Mouse (Mus musculus) gonadal fat pad, adult 2 months (tissue): ENCODE data around the gene Gm9964. TPM values are rescaled to one million over a fixed set of nuclear protein-coding genes. Genes with fewer than 3 reads are reported as not detected.
"Not testable (repeated sequence)": the region's sequence is repeated elsewhere in the genome, so short reads cannot be mapped to it uniquely, and the experiment has no call there.

ENCODE experiments used
- DNase-seq: peaks from one replicate; pipeline ENCODE4 v3.0.0-alpha.2; 2012; ENCODE audit warnings: low read depth
- polyA plus RNA-seq: library from polyadenylated mRNA; depleted of rRNA; stranded (reverse); fragments of >200 nt; gene quantifications from 2 replicates; pipeline ENCODE4 v1.2.3, GENCODE M21; 2012

The Gm9964 gene
- polyA plus RNA-seq, 1 experiment: not detected

DNA sequence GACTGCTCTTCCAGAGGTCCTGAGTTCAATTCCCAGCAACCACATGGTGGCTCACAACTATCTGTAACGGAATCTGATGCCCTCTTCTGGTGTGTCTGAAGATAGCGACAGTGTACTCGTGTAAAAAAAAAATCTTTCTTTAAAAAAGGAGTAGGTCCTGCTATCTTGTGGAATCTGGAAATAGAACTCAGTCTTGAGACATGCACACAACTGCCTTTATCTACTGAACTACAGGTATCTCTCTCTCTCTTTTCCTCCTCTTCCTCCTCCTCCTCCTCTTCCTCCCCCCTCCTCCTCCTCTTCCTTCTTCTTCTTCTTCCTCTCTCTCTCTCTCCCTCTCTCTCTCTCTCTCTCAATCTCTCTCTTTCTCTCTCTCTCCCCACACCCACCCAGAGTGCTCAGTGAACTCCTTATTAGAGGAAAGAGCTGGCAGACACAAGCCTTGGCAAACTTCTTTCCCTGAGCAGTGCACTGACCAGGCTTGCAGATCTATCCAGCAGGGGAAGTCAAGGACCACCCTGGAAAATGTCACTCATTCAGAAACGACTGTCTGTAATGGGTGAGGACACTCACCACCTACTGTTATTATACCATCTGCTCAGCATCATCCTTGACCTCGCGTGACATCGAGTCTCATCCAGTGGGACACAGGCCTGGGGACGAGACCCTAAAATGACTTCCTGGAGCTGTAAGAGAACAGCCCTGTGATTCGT is 3.2 kb upstream of the Gm9964 start:
- DNase-seq: no peak

DNA sequence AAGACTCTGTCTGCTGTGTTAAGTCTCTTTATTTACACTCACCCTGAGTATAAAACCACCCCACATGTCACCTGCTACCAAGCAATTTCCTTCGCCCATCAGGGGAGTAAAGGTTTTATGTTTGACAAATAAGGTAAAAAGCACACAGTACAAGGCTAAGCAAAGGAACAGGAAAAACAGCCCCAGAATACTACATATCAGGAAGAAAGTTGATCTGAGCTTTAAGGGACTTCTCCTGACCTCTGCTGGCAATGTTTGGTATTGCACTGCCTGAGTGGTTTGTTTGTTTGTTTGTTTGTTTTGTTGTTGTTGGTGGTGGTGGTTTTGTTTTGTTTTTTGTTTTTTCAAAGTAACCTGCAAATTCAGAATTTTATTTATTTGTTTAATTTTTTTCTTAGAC is 539 bp downstream of the Gm9964 start:
- no peak for DNase-seq

DNA sequence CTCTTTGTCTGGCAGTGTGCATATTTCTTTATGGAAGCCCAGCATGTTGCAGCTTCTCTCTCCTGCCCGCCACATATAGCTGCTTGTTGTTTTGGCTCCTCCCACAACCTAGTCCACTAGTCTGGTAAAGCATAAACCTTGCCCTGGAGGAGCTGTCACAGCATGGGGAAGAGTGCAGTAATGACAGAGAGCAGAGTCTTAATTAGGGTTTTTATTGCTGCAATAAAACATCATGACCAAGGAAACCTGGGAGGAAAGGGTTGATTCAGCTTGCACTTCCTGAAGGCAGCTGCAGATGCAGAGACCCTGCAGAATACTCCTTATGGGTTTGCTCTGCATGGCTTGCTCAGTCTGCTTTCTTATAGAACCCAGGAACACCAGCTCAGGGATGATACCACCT is 2.7 kb downstream of the Gm9964 start:
- no peak for DNase-seq

DNA sequence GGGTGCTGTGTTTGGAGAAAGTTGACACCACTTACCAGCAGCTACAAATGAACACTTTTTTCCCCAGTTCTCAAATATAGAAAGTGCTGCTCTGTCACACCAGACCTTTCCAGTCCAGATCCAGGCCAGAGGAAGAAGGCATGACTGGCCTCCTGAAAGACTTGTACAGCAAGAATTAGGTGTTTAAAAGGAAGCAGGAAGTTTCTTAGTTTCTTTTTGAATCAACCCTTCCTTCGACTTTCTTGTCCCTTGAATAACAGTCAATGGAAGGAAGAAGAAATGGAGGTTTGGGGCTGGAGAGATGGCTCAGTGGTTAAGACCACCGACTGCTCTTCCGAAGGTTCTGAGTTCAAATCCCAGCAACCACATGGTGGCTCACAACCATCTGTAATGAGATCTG is 3.7 kb downstream of the Gm9964 start:
- DNase-seq: no peak

DNA sequence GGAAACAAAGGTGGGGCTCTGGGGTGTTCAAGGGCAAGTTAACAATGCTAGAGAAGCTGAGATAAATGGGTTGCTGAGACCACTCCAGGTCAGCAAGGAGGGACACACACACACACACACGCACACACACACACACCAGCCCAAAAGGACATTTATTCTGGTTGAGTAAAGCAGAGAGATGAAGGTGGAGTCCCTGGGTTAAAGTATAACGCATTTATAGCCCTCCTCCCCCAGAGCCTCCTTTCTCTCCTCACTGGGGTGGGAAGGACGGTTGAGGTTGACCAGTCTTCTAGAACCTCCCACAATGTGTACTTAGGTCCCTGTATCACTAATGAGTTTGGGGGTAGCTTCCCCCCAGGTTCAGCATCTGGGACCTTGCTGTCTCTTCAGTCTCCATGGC is 4.6 kb downstream of the Gm9964 start:
- no peak for DNase-seq

DNA sequence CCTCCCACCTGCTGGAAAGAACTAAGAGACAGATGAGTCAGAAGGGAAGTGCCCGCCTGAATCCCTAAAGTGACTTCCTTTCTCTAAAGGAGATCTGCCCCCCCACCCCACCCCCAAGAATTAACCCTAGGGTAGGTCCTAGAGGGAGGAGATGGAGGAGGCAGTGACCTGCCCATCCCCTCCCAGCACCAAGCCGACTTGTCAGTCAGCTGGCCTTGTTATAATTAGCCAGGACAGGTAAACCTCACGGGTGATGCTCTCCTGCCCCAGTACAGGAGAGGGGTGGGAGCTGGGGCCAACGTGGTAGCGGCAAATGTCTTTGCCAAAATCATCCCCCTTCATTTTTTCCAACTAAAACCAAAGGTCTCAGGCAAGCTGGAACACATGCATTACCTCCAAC is 5.1 kb downstream of the Gm9964 start:
- DNase-seq: no peak

DNA sequence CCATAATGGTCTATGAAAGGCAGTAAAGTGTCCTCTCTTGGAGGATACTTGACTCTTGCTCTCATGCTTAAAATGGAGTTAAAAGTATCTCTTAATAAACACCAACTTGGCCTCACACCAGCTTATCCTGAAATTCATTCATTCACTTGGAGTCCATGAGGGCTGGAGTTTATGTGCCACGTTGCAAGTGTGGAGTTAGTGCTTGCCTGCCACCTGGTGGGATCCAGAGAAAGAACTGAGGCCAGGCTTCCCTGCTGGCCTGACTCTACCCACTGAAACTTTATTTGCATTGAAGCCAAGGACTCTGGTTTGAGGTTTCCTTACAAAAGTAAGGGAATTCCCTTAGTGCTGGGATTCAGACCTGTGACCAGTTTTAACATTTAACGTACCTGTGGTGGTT is 6.2 kb downstream of the Gm9964 start:
- DNase-seq: no peak

DNA sequence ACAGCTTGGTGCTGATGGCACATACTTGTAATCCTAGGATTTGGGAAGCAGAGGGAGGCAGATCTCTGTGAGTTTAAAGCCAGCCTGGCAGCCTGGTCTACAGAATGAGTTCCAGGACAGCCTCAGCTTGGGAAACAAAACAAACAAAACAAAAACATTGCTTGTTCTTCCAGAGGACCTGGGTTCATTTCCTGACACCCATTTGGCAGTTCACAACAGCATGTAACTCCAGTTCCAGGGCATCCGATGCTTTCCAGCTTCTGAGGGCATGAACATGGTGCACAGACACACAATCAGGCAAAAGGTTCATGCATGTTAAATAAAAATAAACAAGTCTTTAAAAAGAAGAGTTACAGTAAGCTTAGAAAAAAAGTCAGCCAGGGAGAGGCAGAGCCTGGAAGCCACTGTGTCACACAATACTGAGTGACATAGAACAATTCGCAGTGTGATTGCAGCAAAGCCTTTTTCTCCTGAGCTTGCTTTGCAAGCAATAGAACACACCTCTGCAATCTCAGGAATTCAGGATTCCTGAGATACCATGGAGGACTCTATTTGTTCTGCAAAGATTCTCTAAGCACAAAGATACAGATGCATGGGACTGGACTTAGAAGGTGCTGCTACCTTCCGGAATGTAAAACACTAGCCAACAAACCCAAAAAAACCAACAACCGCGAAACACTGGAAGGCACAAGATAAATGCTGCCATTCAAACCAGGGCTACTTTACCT is 7.6 kb downstream of the Gm9964 start:
- no peak for DNase-seq

DNA sequence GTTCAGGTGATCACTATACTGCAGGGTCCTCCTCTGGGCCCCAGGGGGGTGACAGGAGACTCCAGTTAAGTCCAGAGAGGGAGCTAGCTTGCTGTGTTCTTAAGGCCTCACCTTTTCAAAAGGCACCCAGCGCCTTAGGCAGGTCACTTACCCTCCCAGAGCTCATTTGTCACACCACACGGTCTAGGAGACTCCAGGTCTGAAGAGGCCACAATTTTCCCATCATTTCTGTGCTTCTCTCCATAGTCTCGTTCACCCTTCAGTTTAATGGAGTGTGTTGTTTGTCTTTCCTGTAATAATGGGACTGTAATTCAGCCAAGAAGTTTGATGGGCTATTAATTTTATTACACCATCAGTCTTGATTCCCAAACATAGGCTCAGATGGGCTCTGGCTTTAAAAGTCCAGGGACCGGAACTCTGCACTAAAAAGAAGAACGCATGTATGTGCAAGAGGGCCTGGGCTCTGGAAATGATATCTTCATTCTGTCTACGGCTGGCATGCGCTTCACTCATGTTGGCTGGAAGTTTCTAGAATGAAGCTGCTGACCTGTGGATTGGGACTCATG is 8.3 kb downstream of the Gm9964 start:
- DNase-seq: no peak

DNA sequence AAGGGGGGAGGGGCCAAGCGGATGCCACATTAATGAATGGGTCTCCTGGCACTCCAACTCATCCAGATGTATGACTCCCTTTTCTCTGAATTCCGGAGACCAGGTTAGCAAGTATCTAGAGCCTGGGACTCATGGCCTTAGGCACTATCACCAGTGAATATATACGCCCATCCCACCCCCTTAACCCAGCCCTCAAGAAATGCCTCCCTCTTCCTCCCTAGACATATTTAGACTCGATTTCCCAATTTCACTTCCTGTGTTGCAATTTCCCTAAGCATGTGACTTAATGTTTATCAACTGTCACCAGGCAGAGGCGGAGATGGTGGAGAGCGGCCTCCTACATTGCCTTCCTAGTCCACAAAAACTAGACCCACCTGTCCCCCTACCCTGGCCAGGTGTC is 9.3 kb downstream of the Gm9964 start:
- DNase-seq: peak; percentile 44

DNA sequence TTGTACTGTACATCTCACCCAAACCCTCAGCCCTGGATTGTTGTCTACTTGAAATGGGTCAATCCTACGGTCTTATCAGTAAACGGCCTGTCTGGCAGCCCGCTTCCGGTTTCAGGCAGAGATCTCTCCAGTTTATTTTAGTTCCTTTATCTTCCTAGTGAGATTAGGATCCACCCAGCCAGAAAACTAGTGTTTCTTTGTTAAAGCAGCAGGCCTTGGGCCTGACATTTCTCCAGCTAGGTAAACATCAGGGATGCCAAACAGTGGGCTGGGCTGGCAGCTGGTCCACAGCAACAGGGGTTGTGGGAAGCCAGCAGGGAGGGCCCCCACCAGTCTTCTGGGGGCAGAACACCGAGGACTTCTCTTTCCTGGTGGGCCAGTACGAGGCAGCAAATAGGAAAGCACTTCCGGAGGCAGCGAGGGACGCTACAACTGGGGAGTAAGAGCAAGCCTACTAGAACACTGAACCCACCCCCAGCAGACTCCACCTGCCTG is 10.4 kb downstream of the Gm9964 start:
- no peak for DNase-seq

DNA sequence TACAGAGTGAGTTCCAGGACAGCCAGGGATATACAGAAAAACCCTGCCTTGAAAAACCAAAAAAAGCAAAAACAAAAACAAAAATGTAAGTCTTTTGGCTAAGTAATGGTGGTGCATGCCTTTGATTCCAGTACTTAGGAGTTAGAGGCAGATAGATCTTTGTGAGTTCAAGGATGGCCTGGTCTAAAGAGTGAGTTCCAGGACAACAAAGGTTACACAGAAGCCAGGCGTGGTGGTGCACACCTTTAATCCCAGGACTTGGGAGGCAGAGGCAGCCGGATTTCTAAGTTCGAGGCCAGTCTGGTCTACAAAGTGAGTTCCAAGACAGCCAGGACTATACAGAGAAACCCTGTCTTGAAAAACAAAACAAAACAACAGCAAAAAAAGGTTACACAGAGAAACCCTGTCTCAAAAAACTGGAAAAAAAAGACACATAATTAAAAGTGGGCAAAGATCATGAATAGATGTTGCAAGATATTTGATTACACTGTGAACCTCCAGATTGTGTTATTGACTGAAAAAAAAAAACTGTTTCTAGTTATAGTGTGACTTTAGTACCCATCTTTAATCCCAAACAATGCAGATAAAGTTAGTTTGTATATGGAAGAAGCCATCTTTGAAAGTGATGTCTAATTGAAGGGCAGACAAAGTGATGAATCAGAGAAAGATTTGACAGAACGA is 13.2 kb downstream of the Gm9964 start:
- no peak for DNase-seq

DNA sequence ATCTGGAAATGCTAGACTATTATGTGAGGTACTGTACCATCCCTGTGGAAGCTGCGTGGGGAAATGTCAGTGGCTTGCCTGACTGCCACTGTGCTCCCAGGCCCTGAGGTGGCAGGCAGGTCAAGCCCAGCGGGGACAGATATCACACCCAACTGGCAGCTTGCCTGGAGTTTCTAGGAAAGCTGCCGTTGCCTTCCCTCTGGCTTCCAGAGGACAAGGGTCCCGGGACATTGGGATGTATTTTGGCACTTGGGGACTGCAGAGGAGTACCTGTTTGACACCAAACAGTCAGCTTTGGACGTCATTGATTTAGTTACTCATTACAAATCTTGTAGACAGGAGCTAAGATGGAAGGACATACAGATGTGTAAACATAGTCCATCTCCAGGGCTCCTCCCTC is 15.3 kb downstream of the Gm9964 start:
- no peak for DNase-seq

DNA sequence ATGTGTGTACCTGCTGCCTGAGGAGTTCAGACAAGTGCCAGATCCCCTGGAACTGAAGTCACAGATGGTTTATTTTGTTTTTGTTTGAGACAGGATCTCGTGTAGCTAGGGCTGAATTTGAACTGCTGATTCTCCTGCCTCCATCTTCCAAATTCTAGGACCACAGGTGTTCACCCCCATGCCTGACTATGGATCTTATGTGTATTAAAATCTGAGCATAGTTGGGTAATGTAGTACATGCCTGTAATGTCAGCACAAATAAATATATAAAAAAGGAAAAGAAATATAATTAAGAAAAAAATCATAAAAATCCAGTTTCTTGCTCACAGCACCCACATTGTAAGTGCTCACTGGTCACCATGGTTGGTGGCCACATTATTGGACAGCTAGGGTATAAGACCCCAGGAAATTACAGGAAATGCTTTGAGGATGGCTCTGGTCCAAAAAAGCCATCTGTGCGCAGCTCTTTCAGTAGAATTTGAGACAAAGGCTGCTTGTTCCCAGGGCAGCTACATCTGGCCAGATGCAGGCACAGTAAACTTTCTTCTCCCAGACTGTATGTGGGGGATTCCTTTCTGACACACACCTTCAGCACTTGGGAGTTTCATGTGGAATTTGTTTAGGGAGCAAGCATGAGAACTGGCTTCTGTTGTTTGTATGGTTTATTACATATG is 16.8 kb downstream of the Gm9964 start:
- no peak for DNase-seq

DNA sequence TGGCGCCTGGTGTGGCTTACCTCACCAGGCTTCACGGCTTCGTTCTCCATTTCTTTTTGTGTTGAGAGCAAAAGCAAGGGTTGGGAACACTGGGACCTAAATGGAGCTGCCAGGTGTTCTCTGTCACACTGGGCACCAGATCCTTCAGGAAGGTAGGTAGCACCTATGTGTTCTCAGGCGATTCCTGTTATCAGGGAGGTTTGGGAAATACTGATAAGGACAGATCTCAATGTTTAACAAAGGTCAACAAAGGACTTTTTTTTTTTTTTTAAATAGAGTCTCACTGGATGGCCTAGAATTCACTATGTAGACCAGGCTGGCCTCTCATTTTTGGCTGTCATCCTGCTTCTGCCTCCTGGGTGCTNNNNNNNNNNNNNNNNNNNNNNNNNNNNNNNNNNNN is 22.9 kb downstream of the Gm9964 start:
- DNase-seq: no peak

DNA sequence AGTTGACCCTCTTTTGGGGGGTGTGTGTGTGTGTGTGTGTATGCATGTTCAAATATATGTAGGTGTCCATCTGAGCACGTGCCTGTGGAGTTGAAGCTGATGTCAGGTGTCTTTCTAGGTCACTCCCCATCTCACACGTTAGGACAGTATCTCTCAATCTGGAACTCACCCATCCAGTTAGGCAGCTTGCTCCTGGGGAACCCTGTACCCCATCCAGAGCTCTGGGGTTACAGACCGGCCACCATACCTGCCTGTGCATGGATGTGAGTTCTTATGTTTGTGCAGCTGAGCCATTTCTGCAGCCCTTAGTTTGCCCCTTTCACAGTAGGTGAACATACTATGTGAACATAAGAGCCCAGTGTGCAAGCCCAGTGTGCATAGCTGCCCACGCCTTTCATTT is 23.7 kb downstream of the Gm9964 start:
- DNase-seq: no peak

DNA sequence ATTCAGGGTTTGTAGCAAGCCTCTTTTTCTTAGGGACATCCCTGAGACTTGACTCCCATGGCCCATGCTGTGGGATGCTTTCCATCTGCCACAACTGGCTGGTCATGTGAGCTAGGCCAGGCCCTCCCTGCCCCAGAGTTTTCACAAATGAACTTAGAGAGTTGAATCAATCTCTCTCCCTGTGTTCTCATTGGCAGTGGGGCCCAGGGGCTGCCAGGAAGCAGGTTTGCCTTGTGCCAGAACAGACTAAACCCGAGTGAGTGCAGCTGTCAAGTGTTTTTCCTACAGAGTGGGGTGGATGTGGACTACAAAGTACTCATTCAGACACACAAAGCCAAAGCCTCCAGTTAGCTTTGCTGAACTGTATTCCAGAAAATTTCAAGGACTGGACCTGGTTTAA is 29.5 kb downstream of the Gm9964 start:
- no peak for DNase-seq

DNA sequence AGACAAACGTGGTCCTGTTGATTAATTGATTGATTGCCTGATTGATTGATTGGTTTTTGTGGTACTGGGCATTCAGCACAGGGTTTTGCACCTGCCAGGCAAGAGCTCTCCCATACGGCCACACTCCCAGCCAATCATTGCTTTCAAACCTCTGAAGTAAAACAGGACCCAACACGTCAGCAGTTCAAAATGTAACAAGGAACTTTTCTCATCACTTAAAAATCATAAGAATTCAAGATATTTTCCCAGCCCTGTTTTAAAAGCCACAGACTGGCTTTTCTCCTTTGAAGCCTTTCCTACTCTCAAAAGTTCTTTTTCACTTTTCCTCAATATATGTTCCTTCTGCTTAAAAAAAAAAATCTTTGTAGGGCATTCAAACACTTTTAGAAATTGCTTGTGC is 32.3 kb downstream of the Gm9964 start:
- DNase-seq: no peak

DNA sequence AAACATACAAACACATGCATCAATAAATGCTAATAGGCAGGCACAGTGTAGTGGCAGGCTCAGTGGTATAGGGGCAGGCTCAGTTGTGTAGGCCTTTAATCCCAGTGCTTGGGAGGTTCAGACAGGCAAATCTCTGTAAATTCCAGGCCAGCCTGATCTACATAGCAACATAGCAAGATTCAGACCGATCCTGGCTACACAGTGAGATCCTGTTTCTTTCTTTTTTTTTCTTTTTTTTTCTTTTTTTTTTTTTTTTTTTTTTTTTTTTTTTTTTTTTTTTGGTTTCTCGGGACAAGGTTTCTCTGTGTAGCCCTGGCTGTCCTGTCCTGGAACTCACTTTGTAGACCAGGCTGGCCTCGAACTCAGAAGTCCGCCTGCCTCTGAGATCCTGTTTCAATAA is 36.6 kb downstream of the Gm9964 start:
- DNase-seq: not testable (repeated sequence)

DNA sequence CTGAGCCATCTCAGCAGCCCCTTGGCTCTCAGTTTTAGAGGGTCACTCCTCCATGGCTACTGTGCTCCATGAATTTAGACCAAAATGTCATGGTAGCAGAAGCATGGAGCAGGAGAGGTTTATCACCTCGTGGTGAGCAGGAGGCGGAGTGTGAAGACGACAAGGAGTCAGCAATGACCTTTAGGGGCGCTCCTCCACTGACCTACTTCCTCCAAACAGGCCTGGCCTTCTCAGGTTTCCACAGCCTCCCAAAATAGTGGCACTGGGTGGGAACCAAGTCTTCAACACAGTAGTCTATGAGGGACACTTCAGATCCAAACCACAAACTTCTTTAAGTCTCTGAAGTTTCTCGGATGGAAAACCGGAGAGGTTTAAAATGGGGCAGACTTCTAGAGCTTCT is 38.0 kb downstream of the Gm9964 start:
- no peak for DNase-seq

DNA sequence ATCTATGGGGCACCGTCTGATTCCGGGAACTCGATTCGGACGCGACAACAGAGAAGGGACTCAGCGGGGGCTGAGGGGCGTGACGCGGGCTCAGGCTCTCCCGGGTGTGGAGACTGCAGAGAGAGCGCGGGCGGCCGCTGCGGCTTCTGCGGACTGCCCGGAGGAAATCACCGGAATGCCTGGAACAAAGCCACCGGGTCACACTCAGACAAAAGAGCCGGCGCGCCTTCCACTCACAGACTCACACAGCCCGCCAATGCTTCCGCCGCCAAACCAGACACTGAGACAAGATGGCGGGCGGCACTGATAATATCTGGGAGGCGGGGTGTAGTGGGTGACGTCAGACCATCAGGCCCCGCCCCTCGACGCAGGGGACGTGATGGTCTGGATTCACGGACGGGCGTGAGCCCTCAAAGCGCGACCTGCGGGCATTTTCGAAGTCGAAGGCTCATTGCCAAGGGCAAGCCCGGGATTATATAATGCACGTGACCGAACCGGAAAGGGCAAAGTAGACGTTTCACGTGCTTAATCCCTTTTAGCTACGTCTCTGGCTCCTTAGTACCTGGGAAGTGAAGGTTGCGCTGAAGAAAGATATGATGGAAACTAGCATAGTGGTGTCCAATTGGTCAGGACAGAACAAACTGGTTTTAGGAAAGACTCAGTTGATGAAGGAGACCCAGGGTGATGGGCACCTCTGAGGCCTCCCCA is 42.2 kb downstream of the Gm9964 start, which contains the start of gene Wsb1:
Wsb1 (minus strand) TSS at position 281 of the 708 bp plus-strand sequence.
- DNase-seq: no peak
